Mouse (Mus musculus): Measurements from ENCODE around the gene Lamtor2.
A peak's percentile ranks its signal among the peaks of the same experiment; 100 is the strongest.

Gene Lamtor2

GRCm38 (mm10) chr3:88542486-88542885, 10.4 kb downstream of the Lamtor2 start:
- no peak for DNase-seq (ENCODE audit: low spot score)

GRCm38 (mm10) chr3:88541622-88542401, 11.1 kb downstream of the Lamtor2 start:
- DNase-seq (ENCODE audit: low spot score) = no peak

- no peak for DNase-seq (ENCODE audit: low spot score)
Measured at GRCm38 (mm10) chr3:88540085-88540484, 12.8 kb downstream of the Lamtor2 start.

- DNase-seq (ENCODE audit: low spot score) = no peak
Measured at GRCm38 (mm10) chr3:88539397-88539796, 13.5 kb downstream of the Lamtor2 start.

- no peak for DNase-seq (ENCODE audit: low spot score)
Measured at GRCm38 (mm10) chr3:88538271-88539145, 14.4 kb downstream of the Lamtor2 start.

GRCm38 (mm10) chr3:88537146-88537545, 15.7 kb downstream of the Lamtor2 start:
- no peak for DNase-seq (ENCODE audit: low spot score)

- DNase-seq (ENCODE audit: low spot score) = peak; percentile 71
Measured at GRCm38 (mm10) chr3:88536103-88536930, 16.6 kb downstream of the Lamtor2 start.

GRCm38 (mm10) chr3:88535527-88535926, 17.3 kb downstream of the Lamtor2 start:
- no peak for DNase-seq (ENCODE audit: low spot score)

- DNase-seq (ENCODE audit: low spot score) = no peak
Measured at GRCm38 (mm10) chr3:88535005-88535404, 17.9 kb downstream of the Lamtor2 start.

GRCm38 (mm10) chr3:88533706-88534105, 19.2 kb downstream of the Lamtor2 start:
- no peak for DNase-seq (ENCODE audit: low spot score)

- no peak for DNase-seq (ENCODE audit: low spot score)
Measured at GRCm38 (mm10) chr3:88532689-88533511, 20.0 kb downstream of the Lamtor2 start.

GRCm38 (mm10) chr3:88532299-88532674, 20.6 kb downstream of the Lamtor2 start, which contains the start of gene Mex3a:
Gene Mex3a (plus strand): TSS chr3:88532395.
- DNase-seq (ENCODE audit: low spot score) = no peak

- DNase-seq (ENCODE audit: low spot score) = peak; percentile 88
Measured at GRCm38 (mm10) chr3:88531348-88532298, 21.3 kb downstream of the Lamtor2 start.

GRCm38 (mm10) chr3:88530082-88530864, 22.6 kb downstream of the Lamtor2 start:
- DNase-seq (ENCODE audit: low spot score) = no peak

- DNase-seq (ENCODE audit: low spot score) = no peak
Measured at GRCm38 (mm10) chr3:88529204-88530000, 23.5 kb downstream of the Lamtor2 start.

GRCm38 (mm10) chr3:88528646-88529045, 24.2 kb downstream of the Lamtor2 start:
- DNase-seq (ENCODE audit: low spot score) = no peak

GRCm38 (mm10) chr3:88527565-88527964, 25.3 kb downstream of the Lamtor2 start:
- DNase-seq (ENCODE audit: low spot score) = no peak
